Mouse (Mus musculus) yolk sac, embryonic 10.5 days (tissue): ENCODE data around the gene Fuca1.
"Not testable (repeated sequence)": the region's sequence is repeated elsewhere in the genome, so short reads cannot be mapped to it uniquely, and the experiment has no call there.

ENCODE experiments used
- DNase-seq: peaks from one replicate; pipeline ENCODE4 v3.0.0-alpha.2; 2017; ENCODE audit warnings: low spot score

Gene Fuca1

GRCm38 (mm10) chr4:135954241-135954640 lies 33.7 kb downstream of the Fuca1 start:
- peak; percentile 50 for DNase-seq

GRCm38 (mm10) chr4:135955886-135956285 lies 35.4 kb downstream of the Fuca1 start:
- no peak for DNase-seq

- DNase-seq = no peak
These were observed 37.8 kb downstream of the Fuca1 start for GRCm38 (mm10) chr4:135958354-135958753.

GRCm38 (mm10) chr4:135960717-135961116 lies 40.2 kb downstream of the Fuca1 start:
- DNase-seq = peak; percentile 57

GRCm38 (mm10) chr4:135961709-135962108 lies 41.2 kb downstream of the Fuca1 start:
- DNase-seq = no peak

GRCm38 (mm10) chr4:135962198-135962597 lies 41.7 kb downstream of the Fuca1 start:
- no peak for DNase-seq

- DNase-seq = peak; percentile 31
These were observed 42.4 kb downstream of the Fuca1 start for GRCm38 (mm10) chr4:135962946-135963345.

- DNase-seq = peak; percentile 97
These were observed 43.1 kb downstream of the Fuca1 start, which contains the start of gene Gale for GRCm38 (mm10) chr4:135963457-135964193. TSS of gene Gale (plus strand) at chr4:135963727.

GRCm38 (mm10) chr4:135964426-135964825 lies 43.9 kb downstream of the Fuca1 start:
- DNase-seq = no peak

- no peak for DNase-seq
These were observed 44.6 kb downstream of the Fuca1 start for GRCm38 (mm10) chr4:135965113-135965512.

- DNase-seq = no peak
These were observed 45.7 kb downstream of the Fuca1 start for GRCm38 (mm10) chr4:135966283-135966682.

- DNase-seq = no peak
These were observed 46.7 kb downstream of the Fuca1 start for GRCm38 (mm10) chr4:135967086-135967760.

GRCm38 (mm10) chr4:135968271-135968869 lies 47.8 kb downstream of the Fuca1 start:
- no peak for DNase-seq

- no peak for DNase-seq
These were observed 48.7 kb downstream of the Fuca1 start for GRCm38 (mm10) chr4:135969070-135969750.

GRCm38 (mm10) chr4:135970585-135970984 lies 50.0 kb downstream of the Fuca1 start:
- DNase-seq = no peak

GRCm38 (mm10) chr4:135971805-135972555 lies 51.4 kb downstream of the Fuca1 start:
- DNase-seq = no peak

GRCm38 (mm10) chr4:135972556-135972906 lies 52.0 kb downstream of the Fuca1 start, which contains the start of gene Lypla2:
TSS of gene Lypla2 (minus strand) at chr4:135972626.
- DNase-seq = peak; percentile 85

GRCm38 (mm10) chr4:135972911-135973811 lies 52.6 kb downstream of the Fuca1 start:
- DNase-seq = no peak

GRCm38 (mm10) chr4:135976146-135976545 lies 55.6 kb downstream of the Fuca1 start:
- DNase-seq = no peak

- DNase-seq = not testable (repeated sequence)
These were observed 59.7 kb downstream of the Fuca1 start for GRCm38 (mm10) chr4:135980223-135980622.
